Mouse (Mus musculus): ENCODE results near the gene Copb1. TPM values are rescaled to one million over a fixed set of nuclear protein-coding genes. Genes with fewer than 3 reads are reported as not detected.

Copb1 gene
- polyA plus RNA-seq, 1 experiment = 26.6 TPM

- Histone ChIP-seq H3K27me3 (ENCODE audit: control insufficient read depth, insufficient read depth, low read length) (no peaks in the 10 kb centered on the region), H3K36me3 (ENCODE audit: control insufficient read depth, insufficient read depth, low read length) (no peaks in the 10 kb centered on the region), H3K27ac (ENCODE audit: control insufficient read depth, insufficient read depth, low read depth, low read length) (peak overlapping the region; percentile 56), H3K4me1 (ENCODE audit: control insufficient read depth, insufficient read depth, low read length) (peaks cover 6% of the 10 kb centered on the region), H3K4me3 (ENCODE audit: control insufficient read depth, low read depth, low read length) (no peak overlapping the region)
- TF ChIP-seq POLR2A (IDR thresholded peaks at IDR 0.05; ENCODE audit: control insufficient read depth, low read depth, low read length) (no peak), CTCF (IDR thresholded peaks at IDR 0.05; ENCODE audit: control insufficient read depth, insufficient read depth, insufficient replicate concordance, low read depth, low read length) (no peak)
These were observed 37.2 kb upstream of the Copb1 start for GRCm38 (mm10) chr7:114291461-114292335.

- no peak for TF ChIP-seq CTCF (IDR thresholded peaks at IDR 0.05; ENCODE audit: control insufficient read depth, insufficient read depth, insufficient replicate concordance, low read depth, low read length)
- no peak for TF ChIP-seq POLR2A (IDR thresholded peaks at IDR 0.05; ENCODE audit: control insufficient read depth, low read depth, low read length)
- Histone ChIP-seq H3K27ac (ENCODE audit: control insufficient read depth, insufficient read depth, low read depth, low read length) (no peak overlapping the region), H3K4me3 (ENCODE audit: control insufficient read depth, low read depth, low read length) (no peak overlapping the region)
These were observed 35.6 kb upstream of the Copb1 start for GRCm38 (mm10) chr7:114290078-114290506.

GRCm38 (mm10) chr7:114284296-114284910 is 29.9 kb upstream of the Copb1 start:
- Histone ChIP-seq H3K4me1 (ENCODE audit: control insufficient read depth, insufficient read depth, low read length) (peaks cover 4% of the 10 kb centered on the region), H3K36me3 (ENCODE audit: control insufficient read depth, insufficient read depth, low read length) (no peaks in the 10 kb centered on the region), H3K27ac (ENCODE audit: control insufficient read depth, insufficient read depth, low read depth, low read length) (no peak overlapping the region), H3K4me3 (ENCODE audit: control insufficient read depth, low read depth, low read length) (no peak overlapping the region), H3K27me3 (ENCODE audit: control insufficient read depth, insufficient read depth, low read length) (no peaks in the 10 kb centered on the region)
- TF ChIP-seq CTCF (IDR thresholded peaks at IDR 0.05; ENCODE audit: control insufficient read depth, insufficient read depth, insufficient replicate concordance, low read depth, low read length) (no peak), POLR2A (IDR thresholded peaks at IDR 0.05; ENCODE audit: control insufficient read depth, low read depth, low read length) (no peak)

More at GRCm38 (mm10) chr7:114290078-114290506, 35.6 kb upstream of the Copb1 start:
- Histone ChIP-seq H3K36me3 (ENCODE audit: control insufficient read depth, insufficient read depth, low read length) (no peaks in the 10 kb centered on the region), H3K27me3 (ENCODE audit: control insufficient read depth, insufficient read depth, low read length) (no peaks in the 10 kb centered on the region), H3K4me1 (ENCODE audit: control insufficient read depth, insufficient read depth, low read length) (peaks cover 6% of the 10 kb centered on the region)

- H3K4me1 ChIP-seq (ENCODE audit: control insufficient read depth, insufficient read depth, low read length) = peaks cover 4% of the 10 kb centered on the region
- H3K4me3 ChIP-seq (ENCODE audit: control insufficient read depth, low read depth, low read length) = peak overlapping the region; percentile 3; the same call in 1 of the 2 replicates
- H3K36me3 ChIP-seq (ENCODE audit: control insufficient read depth, insufficient read depth, low read length) = no peaks in the 10 kb centered on the region
- H3K27me3 ChIP-seq (ENCODE audit: control insufficient read depth, insufficient read depth, low read length) = no peaks in the 10 kb centered on the region
- no peak for TF ChIP-seq POLR2A (IDR thresholded peaks at IDR 0.05; ENCODE audit: control insufficient read depth, low read depth, low read length)
- no peak overlapping the region for H3K27ac ChIP-seq (ENCODE audit: control insufficient read depth, insufficient read depth, low read depth, low read length)
These were observed 28.5 kb upstream of the Copb1 start for GRCm38 (mm10) chr7:114283006-114283405.

GRCm38 (mm10) chr7:114281671-114282070 is 27.2 kb upstream of the Copb1 start:
- TF ChIP-seq POLR2A (IDR thresholded peaks at IDR 0.05; ENCODE audit: control insufficient read depth, low read depth, low read length) (no peak), CTCF (IDR thresholded peaks at IDR 0.05; ENCODE audit: control insufficient read depth, insufficient read depth, insufficient replicate concordance, low read depth, low read length) (no peak)
- no peak overlapping the region for H3K27ac ChIP-seq (ENCODE audit: control insufficient read depth, insufficient read depth, low read depth, low read length)
- peaks cover 4% of the 10 kb centered on the region for H3K4me1 ChIP-seq (ENCODE audit: control insufficient read depth, insufficient read depth, low read length)
- no peaks in the 10 kb centered on the region for H3K36me3 ChIP-seq (ENCODE audit: control insufficient read depth, insufficient read depth, low read length)
- no peak overlapping the region for H3K4me3 ChIP-seq (ENCODE audit: control insufficient read depth, low read depth, low read length)
- no peaks in the 10 kb centered on the region for H3K27me3 ChIP-seq (ENCODE audit: control insufficient read depth, insufficient read depth, low read length)

GRCm38 (mm10) chr7:114276005-114276752 is 21.7 kb upstream of the Copb1 start, which contains the start of gene Psma1:
Psma1 (minus strand) TSS chr7:114276118.
- peak; percentile 94 for TF ChIP-seq POLR2A (IDR thresholded peaks at IDR 0.05; ENCODE audit: control insufficient read depth, low read depth, low read length)
- TF ChIP-seq CTCF (IDR thresholded peaks at IDR 0.05; ENCODE audit: control insufficient read depth, insufficient read depth, insufficient replicate concordance, low read depth, low read length) = peak; percentile 26; the same call in 1 of the 2 replicates
- Histone ChIP-seq H3K4me1 (ENCODE audit: control insufficient read depth, insufficient read depth, low read length) (no peaks in the 10 kb centered on the region; the same call in 1 of the 2 replicates), H3K27me3 (ENCODE audit: control insufficient read depth, insufficient read depth, low read length) (no peaks in the 10 kb centered on the region), H3K27ac (ENCODE audit: control insufficient read depth, insufficient read depth, low read depth, low read length) (peak within 1 kb of the TSS; percentile 73), H3K4me3 (ENCODE audit: control insufficient read depth, low read depth, low read length) (peak within 1 kb of the TSS; percentile 98), H3K36me3 (ENCODE audit: control insufficient read depth, insufficient read depth, low read length) (peaks cover 2% of the 10 kb centered on the region; the same call in 1 of the 2 replicates)

All from testis, adult 2 months (tissue).